Comparison of ENCODE assay signal across 20 mouse cellular contexts in genomic region chr13:25774586-25775182, GRCm38 (mm10).
DNase-seq lines count a peak whose midpoint lies in the region; ATAC-seq and TF ChIP-seq lines count a peak whose summit lies in the region.
"Had no signal": no experiment of that assay in that cellular context is flagged by ENCODE, and none has a peak within 500 bp of the region (broad histone marks: within the 10 kb centered on the region; RNA-seq: fewer than 3 reads in every experiment).

No protein-coding gene starts in this region.

- no peak for TF ChIP-seq EP300 in stomach, postnatal 0 days (optimal IDR thresholded peaks at IDR 0.05)

- H3K27me3 ChIP-seq in kidney, postnatal 0 days (ENCODE audit: insufficient read depth, low read length): no peaks in the 10 kb centered on the region
- no peaks in the 10 kb centered on the region for H3K27me3 ChIP-seq in stomach, embryonic 14.5 days (ENCODE audit: control insufficient read depth, insufficient read depth, low read length)
- H3K27me3 ChIP-seq in stomach, postnatal 0 days (ENCODE audit: control insufficient read depth, insufficient read depth, low read length): no peaks in the 10 kb centered on the region
- no peaks in the 10 kb centered on the region for H3K27me3 ChIP-seq in limb, embryonic 14.5 days (ENCODE audit: control insufficient read depth, insufficient read depth, low read length)
- H3K27me3 ChIP-seq: embryonic facial prominence, embryonic 15.5 days; forebrain, embryonic 15.5 days; kidney, embryonic 15.5 days; liver, embryonic 15.5 days; lung, embryonic 15.5 days had no signal

- H3K9ac ChIP-seq in kidney, postnatal 0 days (ENCODE audit: low read depth, low read length): no peak overlapping the region
- no peak overlapping the region for H3K9ac ChIP-seq in stomach, embryonic 14.5 days (replicated peaks; ENCODE audit: low read depth, low read length)
- H3K9ac ChIP-seq in stomach, postnatal 0 days (ENCODE audit: low read length): no peak overlapping the region
- no peak overlapping the region for H3K9ac ChIP-seq in limb, embryonic 14.5 days (ENCODE audit: low read depth, low read length, severe bottlenecking)
- H3K9ac ChIP-seq: embryonic facial prominence, embryonic 15.5 days; forebrain, embryonic 15.5 days; kidney, embryonic 15.5 days; liver, embryonic 15.5 days; lung, embryonic 15.5 days had no signal

- TF ChIP-seq CTCF in kidney, postnatal 0 days (IDR thresholded peaks at IDR 0.05; ENCODE audit: low read depth): no peak
- TF ChIP-seq CTCF in stomach, postnatal 0 days (IDR thresholded peaks at IDR 0.05; ENCODE audit: low read depth): no peak

- DNase-seq in kidney, postnatal 0 days (ENCODE audit: low spot score): peak; percentile 61
- DNase-seq in kidney, adult 11 months: no peak
- DNase-seq in stomach, postnatal 0 days (ENCODE audit: low spot score): no peak
- no peak for DNase-seq in limb, embryonic 14.5 days (ENCODE audit: low spot score)
- no peak for DNase-seq in left cerebral cortex, postnatal 10 days (ENCODE audit: extremely low spot score in 1 of 2, low spot score in 2 of 2)
- DNase-seq: adrenal gland, postnatal 25 days; cerebellum, adult 11 months; cerebellum, postnatal 10 days; kidney, postnatal 4 days; liver; lung, postnatal 4 days had no signal

- no peak for TF ChIP-seq POLR2A in limb, embryonic 14.5 days (IDR thresholded peaks at IDR 0.05; ENCODE audit: borderline replicate concordance, extremely low read depth, insufficient read depth, insufficient read length)

- WGBS in kidney, postnatal 0 days: 55% methylated on average over 2 of the region's 2 CpGs
- 62% methylated on average over 2 of the region's 2 CpGs for WGBS in stomach, embryonic 14.5 days
- WGBS in stomach, postnatal 0 days: 63% methylated on average over 2 of the region's 2 CpGs
- 22% methylated on average over 2 of the region's 2 CpGs for WGBS in limb, embryonic 14.5 days

- H3K36me3 ChIP-seq in kidney, postnatal 0 days (ENCODE audit: insufficient read depth, low read length): no peaks in the 10 kb centered on the region
- no peaks in the 10 kb centered on the region for H3K36me3 ChIP-seq in stomach, embryonic 14.5 days (ENCODE audit: control insufficient read depth, insufficient read depth, low read length)
- H3K36me3 ChIP-seq in stomach, postnatal 0 days (ENCODE audit: control insufficient read depth, insufficient read depth, low read length): no peaks in the 10 kb centered on the region
- no peaks in the 10 kb centered on the region for H3K36me3 ChIP-seq in limb, embryonic 14.5 days (ENCODE audit: control insufficient read depth, insufficient read depth, low read length)
- H3K36me3 ChIP-seq: embryonic facial prominence, embryonic 15.5 days; forebrain, embryonic 15.5 days; kidney, embryonic 15.5 days; liver, embryonic 15.5 days; lung, embryonic 15.5 days had no signal

- no peaks in the 10 kb centered on the region for H3K4me1 ChIP-seq in kidney, postnatal 0 days (replicated peaks; ENCODE audit: insufficient read depth, low read length)
- no peaks in the 10 kb centered on the region for H3K4me1 ChIP-seq in stomach, embryonic 14.5 days (ENCODE audit: control insufficient read depth, insufficient read depth, low read length)
- no peaks in the 10 kb centered on the region for H3K4me1 ChIP-seq in stomach, postnatal 0 days (replicated peaks; ENCODE audit: control insufficient read depth, insufficient read depth)
- peaks cover 8% of the 10 kb centered on the region; the same call in 1 of the 2 replicates for H3K4me1 ChIP-seq in limb, embryonic 14.5 days (ENCODE audit: control insufficient read depth, insufficient read depth, low read length)
- H3K4me1 ChIP-seq: embryonic facial prominence, embryonic 15.5 days; forebrain, embryonic 15.5 days; kidney, embryonic 15.5 days; liver, embryonic 15.5 days; lung, embryonic 15.5 days had no signal

- H3K4me2 ChIP-seq in kidney, postnatal 0 days (ENCODE audit: low read length): no peak overlapping the region
- H3K4me2 ChIP-seq in stomach, embryonic 14.5 days (replicated peaks; ENCODE audit: low read depth, low read length): no peak overlapping the region
- H3K4me2 ChIP-seq in stomach, postnatal 0 days (replicated peaks; ENCODE audit: low read depth): no peak overlapping the region
- no peak overlapping the region for H3K4me2 ChIP-seq in limb, embryonic 14.5 days (replicated peaks; ENCODE audit: low read depth, low read length, severe bottlenecking)
- H3K4me2 ChIP-seq: embryonic facial prominence, embryonic 15.5 days; forebrain, embryonic 15.5 days; heart, embryonic 11.5 days; kidney, embryonic 15.5 days; liver, embryonic 15.5 days; lung, embryonic 15.5 days had no signal

- ATAC-seq in kidney, postnatal 0 days (replicated peaks; ENCODE audit: low FRiP score, low read depth): no peak
- ATAC-seq in stomach, embryonic 14.5 days (ENCODE audit: insufficient number of reproducible peaks, insufficient read depth, low FRiP score, low read depth): peak; percentile 42; the same call in 1 of the 2 replicates
- ATAC-seq in stomach, postnatal 0 days (ENCODE audit: low FRiP score, low TSS enrichment): no peak
- ATAC-seq in limb, embryonic 14.5 days (ENCODE audit: low FRiP score, low read depth): no peak
- ATAC-seq in inflammation-experienced regulatory T-cells, adult 6 months: no peak
- ATAC-seq: forebrain, embryonic 15.5 days; intestine, postnatal 0 days had no signal

- no peak overlapping the region for H3K27ac ChIP-seq in kidney, postnatal 0 days
- no peak overlapping the region for H3K27ac ChIP-seq in stomach, embryonic 14.5 days (ENCODE audit: low read length)
- no peak overlapping the region for H3K27ac ChIP-seq in stomach, postnatal 0 days (replicated peaks)
- peak overlapping the region; percentile 33; the same call in 1 of the 2 replicates for H3K27ac ChIP-seq in limb, embryonic 14.5 days (replicated peaks; ENCODE audit: low read depth, low read length)
- H3K27ac ChIP-seq: embryonic facial prominence, embryonic 15.5 days; forebrain, embryonic 15.5 days; kidney, embryonic 15.5 days; liver, embryonic 15.5 days; lung, embryonic 15.5 days had no signal

- intact Hi-C loops in left cerebral cortex, postnatal 10 days (cut with DNase I): no loop called here

- H3K9me3 ChIP-seq in kidney, postnatal 0 days (replicated peaks; ENCODE audit: low read length): no peaks in the 10 kb centered on the region
- H3K9me3 ChIP-seq in stomach, embryonic 14.5 days (ENCODE audit: control insufficient read depth, low read depth, low read length): no peaks in the 10 kb centered on the region
- no peaks in the 10 kb centered on the region for H3K9me3 ChIP-seq in stomach, postnatal 0 days (ENCODE audit: control insufficient read depth, low read length)
- H3K9me3 ChIP-seq in limb, embryonic 14.5 days (ENCODE audit: control insufficient read depth, low read length): no peaks in the 10 kb centered on the region
- H3K9me3 ChIP-seq: embryonic facial prominence, embryonic 15.5 days; forebrain, embryonic 15.5 days; kidney, embryonic 15.5 days; liver, embryonic 15.5 days; lung, embryonic 15.5 days had no signal

- H3K4me3 ChIP-seq in kidney, postnatal 0 days (replicated peaks; ENCODE audit: low read depth, low read length): no peak overlapping the region
- no peak overlapping the region for H3K4me3 ChIP-seq in stomach, embryonic 14.5 days (ENCODE audit: low read depth, low read length)
- H3K4me3 ChIP-seq in stomach, postnatal 0 days (ENCODE audit: low read depth, low read length): no peak overlapping the region
- no peak overlapping the region for H3K4me3 ChIP-seq in limb, embryonic 14.5 days (replicated peaks; ENCODE audit: low read length)
- H3K4me3 ChIP-seq: embryonic facial prominence, embryonic 15.5 days; forebrain, embryonic 15.5 days; kidney, embryonic 15.5 days; liver, embryonic 15.5 days; lung, embryonic 15.5 days had no signal
